Mouse (Mus musculus): ENCODE data around the gene H2-M10.6. TPM values are rescaled to one million over a fixed set of nuclear protein-coding genes. Genes with fewer than 3 reads are reported as not detected.
"Not testable (repeated sequence)": the region's sequence is repeated elsewhere in the genome, so short reads cannot be mapped to it uniquely, and the experiment has no call there.

H2-M10.6 gene
- total RNA-seq (2021) = not detected in 2 replicates
- long read RNA-seq = 0 reads

DNA sequence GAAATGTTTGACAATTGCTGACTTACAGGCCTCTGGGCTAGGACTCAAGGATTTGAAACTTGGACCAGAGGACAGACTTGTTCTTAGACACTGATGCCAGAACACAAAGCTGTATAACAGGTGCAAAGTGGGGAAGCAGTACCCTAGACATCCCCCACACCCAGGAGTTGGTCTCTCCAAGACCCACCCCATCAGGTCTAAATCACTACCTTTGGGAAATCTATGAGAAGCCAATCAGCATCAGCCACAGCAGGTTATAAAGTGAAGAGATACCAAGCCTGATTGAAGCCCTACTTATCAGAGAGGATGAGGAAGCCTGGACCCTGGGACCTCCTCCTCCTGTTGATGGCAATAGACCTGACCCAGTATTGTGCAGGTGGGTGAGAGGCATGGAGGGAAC is at the start of gene H2-M10.6:
TSS of gene H2-M10.6 (plus strand) at position 301 of the 400 bp plus-strand sequence.
- no peak for DNase-seq

DNA sequence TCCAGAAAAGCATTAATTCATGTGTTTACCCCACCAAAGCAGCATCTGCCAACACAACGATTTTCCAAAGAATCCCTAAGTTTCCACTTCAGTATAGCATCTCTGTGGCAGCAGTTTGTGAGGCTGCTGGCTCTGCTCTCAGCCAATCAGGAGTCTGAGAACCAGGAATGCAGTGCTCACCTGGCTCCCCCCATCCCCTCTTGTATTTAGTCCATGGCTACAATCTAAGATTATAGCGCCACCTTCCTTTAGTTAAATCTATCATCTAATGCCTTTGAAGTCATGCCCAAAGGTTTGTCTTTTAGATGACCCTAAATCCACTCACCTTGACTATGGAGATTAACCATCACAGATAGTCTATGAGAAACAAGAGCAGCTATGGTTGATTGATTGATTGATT is 48.2 kb upstream of the H2-M10.6 start:
- DNase-seq = no peak

DNA sequence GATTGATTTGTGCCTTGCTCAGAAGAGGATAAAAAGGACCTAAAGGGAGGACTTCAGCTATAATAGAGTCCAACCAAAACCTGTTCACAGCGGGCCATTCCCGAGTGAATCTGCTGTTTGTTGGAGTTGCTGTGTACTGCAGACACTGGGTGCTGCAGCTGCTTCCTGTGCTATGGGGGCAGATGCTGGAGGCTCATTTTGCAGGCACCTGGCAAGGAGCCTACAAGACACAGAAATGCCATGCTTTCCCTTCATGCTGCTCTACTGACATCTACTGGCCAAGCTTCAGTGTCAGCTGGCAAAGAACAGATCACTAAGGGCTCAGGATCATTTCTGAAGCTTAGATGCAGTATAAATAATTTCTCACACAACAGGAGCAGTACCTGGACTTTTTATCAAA is 47.7 kb upstream of the H2-M10.6 start:
- peak; percentile 11 for DNase-seq

DNA sequence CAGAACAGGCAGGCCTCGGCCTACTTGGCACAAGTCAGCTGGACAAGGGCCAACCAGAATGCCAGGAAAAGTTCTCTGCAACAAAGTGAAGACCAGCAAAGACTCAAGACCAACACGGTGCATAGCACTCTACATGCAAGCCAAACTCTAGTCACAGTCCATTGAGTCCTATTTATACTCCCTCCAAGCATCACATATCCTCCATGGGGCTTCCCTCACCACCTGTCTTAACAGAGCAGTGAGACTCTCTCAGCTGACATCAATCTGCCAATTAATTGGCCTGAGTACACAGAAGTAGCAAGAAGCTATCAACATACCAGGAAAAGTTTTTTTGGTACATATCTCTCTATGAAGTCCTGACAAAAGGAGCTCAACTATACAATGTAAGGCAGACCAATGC is 46.6 kb upstream of the H2-M10.6 start:
- not testable (repeated sequence) for DNase-seq

- DNase-seq = not testable (repeated sequence)
Observed at GRCm38 (mm10) chr17:36772610-36773009, 39.4 kb upstream of the H2-M10.6 start, which contains the start of gene H2-M10.5. TSS of gene H2-M10.5 (plus strand) at chr17:36772910.

DNA sequence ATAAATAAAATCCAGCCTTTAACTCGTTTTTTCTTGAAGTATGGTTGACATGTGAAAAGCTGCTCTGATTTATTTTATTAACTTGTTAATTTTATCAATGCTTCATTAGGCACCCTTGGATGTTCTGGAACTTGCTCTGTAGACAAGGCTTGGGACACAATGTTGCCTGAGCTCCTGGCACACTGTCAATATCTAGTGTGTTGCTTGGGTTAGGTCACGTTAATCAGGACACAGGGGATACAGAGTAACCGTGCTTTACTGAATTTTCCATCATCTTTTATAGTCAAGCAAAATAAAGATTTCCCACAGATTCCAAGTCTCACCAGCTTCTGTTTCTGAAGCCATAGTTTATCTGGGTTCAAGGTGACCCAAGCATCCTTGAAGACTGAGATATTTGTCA is 30.4 kb upstream of the H2-M10.6 start:
- no peak for DNase-seq

GRCm38 (mm10) chr17:36786483-36786886 is 25.5 kb upstream of the H2-M10.6 start:
- DNase-seq = peak; percentile 7

GRCm38 (mm10) chr17:36788351-36788750 is 23.6 kb upstream of the H2-M10.6 start:
- no peak for DNase-seq

DNA sequence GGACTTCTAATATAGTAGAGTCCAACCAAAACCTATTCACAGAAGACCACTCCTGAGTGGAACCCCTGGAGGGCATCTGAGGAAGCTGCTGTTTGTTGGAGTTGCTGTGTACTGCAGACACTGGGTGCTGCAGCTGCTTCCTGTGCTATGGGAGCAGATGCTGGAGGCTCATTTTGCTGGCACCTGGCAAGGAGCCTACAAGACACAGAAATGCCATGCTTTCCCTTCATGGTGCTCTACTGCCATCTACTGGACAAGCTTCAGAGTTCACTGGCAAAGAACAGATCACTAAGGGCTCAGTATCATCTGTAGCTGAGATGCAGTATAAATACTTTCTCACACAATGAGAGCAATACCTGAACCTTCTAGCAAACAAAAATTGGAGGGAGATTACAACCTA is 23.2 kb upstream of the H2-M10.6 start:
- DNase-seq = peak; percentile 55

GRCm38 (mm10) chr17:36799493-36799892 is 12.5 kb upstream of the H2-M10.6 start:
- no peak for DNase-seq

GRCm38 (mm10) chr17:36799921-36800462 is 12.0 kb upstream of the H2-M10.6 start:
- not testable (repeated sequence) for DNase-seq

GRCm38 (mm10) chr17:36824005-36824404 is 12.0 kb downstream of the H2-M10.6 start:
- peak; percentile 51 for DNase-seq

- DNase-seq = no peak
Observed at GRCm38 (mm10) chr17:36825525-36825924, 13.6 kb downstream of the H2-M10.6 start.

DNA sequence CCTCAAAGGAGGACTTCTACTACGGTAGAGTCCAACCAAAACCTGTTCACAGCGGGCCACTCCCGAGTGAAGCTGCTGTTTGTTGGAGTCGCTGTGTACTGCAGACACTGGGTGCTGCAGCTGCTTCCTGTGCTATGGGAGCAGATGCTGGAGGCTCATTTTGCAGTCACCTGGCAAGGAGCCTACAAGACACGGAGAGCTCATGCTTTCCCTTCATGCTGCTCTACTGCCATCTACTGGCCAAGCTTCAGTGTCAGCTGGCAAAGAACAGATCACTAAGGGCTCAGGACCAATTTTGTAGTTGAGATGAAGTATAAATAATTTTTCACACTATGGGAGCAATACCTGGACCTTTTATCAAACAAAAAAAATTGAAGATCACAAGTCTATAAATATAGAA is 14.0 kb downstream of the H2-M10.6 start:
- peak; percentile 73 for DNase-seq

DNA sequence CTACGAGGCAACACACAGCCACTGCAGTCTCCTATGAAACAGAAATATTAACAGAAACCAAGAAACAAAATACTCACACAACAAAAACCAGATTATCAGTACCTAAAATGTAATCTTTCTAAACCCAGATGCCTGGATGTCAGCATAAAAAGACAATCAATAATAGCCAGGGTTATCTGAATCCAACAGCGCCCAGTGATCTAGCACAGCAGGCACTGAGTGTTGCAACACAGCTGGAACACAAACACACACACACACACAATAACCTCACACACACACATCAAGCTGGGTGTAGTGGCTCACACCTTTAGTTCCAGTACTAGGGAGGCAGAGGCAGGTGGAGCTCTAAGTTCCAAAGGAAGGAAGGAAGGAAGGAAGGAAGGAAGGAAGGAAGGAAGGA is 16.5 kb downstream of the H2-M10.6 start:
- DNase-seq = no peak

GRCm38 (mm10) chr17:36830470-36830869 is 18.5 kb downstream of the H2-M10.6 start:
- no peak for DNase-seq

- DNase-seq = no peak
Observed at GRCm38 (mm10) chr17:36832694-36833093, 20.7 kb downstream of the H2-M10.6 start.

GRCm38 (mm10) chr17:36835591-36836426 is 23.8 kb downstream of the H2-M10.6 start:
- DNase-seq = peak; percentile 69

DNA sequence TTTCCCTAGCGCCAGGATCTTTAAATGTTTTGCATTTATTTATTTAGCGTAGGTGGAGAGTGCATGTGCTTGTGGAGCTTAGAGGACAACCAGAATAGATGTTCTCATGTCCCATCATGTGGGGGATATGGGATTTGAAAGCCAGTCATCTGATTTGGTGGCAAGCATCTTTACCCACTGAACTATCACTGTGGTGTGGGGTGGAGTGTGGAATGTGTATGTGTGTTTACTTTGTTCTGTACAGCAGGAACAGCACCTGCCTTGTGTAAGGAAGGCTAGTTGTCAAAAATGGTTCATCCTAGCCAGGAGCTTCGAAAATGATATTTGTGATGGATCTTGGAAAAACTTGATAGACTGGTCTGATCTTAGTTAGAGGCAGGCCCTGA is 24.4 kb downstream of the H2-M10.6 start:
- no peak for DNase-seq

GRCm38 (mm10) chr17:36836874-36837647 is 25.1 kb downstream of the H2-M10.6 start, which contains the start of gene Trim26:
TSS of gene Trim26 (plus strand) at chr17:36837134.
- peak; percentile 94 for DNase-seq

DNA sequence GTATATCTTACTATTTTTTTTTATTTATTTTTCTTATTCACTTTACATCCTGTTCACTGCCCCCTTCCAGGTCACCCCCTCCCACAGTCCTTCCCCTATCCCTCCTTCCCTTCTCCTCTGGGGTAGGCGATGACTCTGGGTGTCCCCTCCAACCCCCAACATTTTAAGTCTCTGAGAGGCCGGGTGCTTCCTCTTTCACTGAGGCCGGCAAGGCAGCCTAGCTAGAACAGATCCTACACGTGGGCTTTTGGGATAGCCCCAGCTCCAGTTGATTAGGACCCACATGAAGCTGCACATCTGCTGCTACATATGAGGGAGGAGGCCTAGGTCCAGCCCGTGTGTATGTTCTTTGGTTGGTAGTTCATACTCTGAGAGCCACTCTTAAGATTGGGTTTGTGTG is 27.0 kb downstream of the H2-M10.6 start:
- DNase-seq = no peak

DNA sequence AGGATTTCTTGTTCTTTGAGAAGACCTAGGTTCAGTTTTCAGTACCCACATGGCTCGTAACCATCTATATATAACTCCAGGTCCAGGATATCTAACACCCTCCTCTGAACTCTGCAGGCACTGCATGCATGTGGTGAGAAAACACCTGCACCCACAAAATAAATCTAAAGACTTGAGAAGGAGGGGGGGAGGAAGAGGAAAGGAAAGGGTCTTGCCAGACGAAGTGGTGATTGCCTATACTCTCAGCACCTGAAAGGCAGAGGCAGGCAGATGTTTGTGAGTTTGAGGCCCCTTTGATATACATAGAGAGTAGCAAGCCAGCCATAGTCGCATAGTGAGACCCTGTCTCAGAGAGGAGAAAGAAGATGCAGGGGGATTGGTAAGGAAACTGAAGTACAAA is 28.0 kb downstream of the H2-M10.6 start:
- DNase-seq = no peak

GRCm38 (mm10) chr17:36840961-36841445 is 29.0 kb downstream of the H2-M10.6 start:
- no peak for DNase-seq

Data from adrenal gland, postnatal 25 days (tissue).